Mouse (Mus musculus) liver, postnatal 0 days (tissue): Measurements from ENCODE around the gene Olfr412.

ENCODE experiments used
- CTCF ChIP-seq: sonication (generic); IDR thresholded peaks from 2 replicates; pipeline ENCODE4 v1.5.1; 2016; ENCODE audit warnings: antibody characterized with exemption, low read depth
- EP300 ChIP-seq: IDR thresholded peaks from 2 replicates; pipeline ENCODE4 v1.6.1; 2016; ENCODE audit warnings: antibody characterized with exemption, low read depth, mild to moderate bottlenecking

- TF ChIP-seq CTCF = peak; percentile 78
- no peak for TF ChIP-seq EP300
These were observed 15.0 kb downstream of the Olfr412 start for GRCm38 (mm10) chr11:74376847-74377246.
